Mouse (Mus musculus) lung, postnatal 0 days (tissue): Measurements from ENCODE around the gene Ccdc136. TPM values are rescaled to one million over a fixed set of nuclear protein-coding genes. Genes with fewer than 3 reads are reported as not detected.
"Not testable (repeated sequence)": the region's sequence is repeated elsewhere in the genome, so short reads cannot be mapped to it uniquely, and the experiment has no call there.

Source experiments
- ATAC-seq: fragments of 200-750 bp; cut with Nextera tagmentation; 2 replicates; pipeline ENCODE4 v1.8.0; 2017; ENCODE audit warnings: moderate library complexity
- DNase-seq: peaks from one replicate; pipeline ENCODE4 v3.0.0-alpha.2; 2016; ENCODE audit warnings: low spot score
- H3K27ac ChIP-seq: fragments of 300-500 bp; sonication (generic); 2 replicates; pipeline ENCODE4 v1.5.1; 2014; ENCODE audit warnings: antibody characterized with exemption, mild to moderate bottlenecking, low read length, mixed read lengths
- H3K27me3 ChIP-seq: fragments of 300-500 bp; sonication (generic); replicated peaks from 2 replicates; pipeline ENCODE4 v1.6.1; 2014; ENCODE audit warnings: low read length, mixed read lengths; ENCODE audit not compliant: insufficient read depth
- H3K36me3 ChIP-seq: fragments of 300-500 bp; sonication (generic); 2 replicates; pipeline ENCODE4 v1.6.1; 2014; ENCODE audit warnings: low read length, mixed read lengths; ENCODE audit not compliant: insufficient read depth
- H3K4me1 ChIP-seq: fragments of 300-500 bp; sonication (generic); 2 replicates; pipeline ENCODE4 v1.6.1; 2014; ENCODE audit warnings: antibody characterized with exemption, low read depth, low read length, mixed read lengths; ENCODE audit not compliant: insufficient read depth
- H3K4me2 ChIP-seq: fragments of 300-500 bp; sonication (generic); replicated peaks from 2 replicates; pipeline ENCODE4 v1.6.1; 2014; ENCODE audit warnings: low read depth, mild to moderate bottlenecking, low read length, moderate library complexity, mixed read lengths
- H3K4me3 ChIP-seq: fragments of 300-500 bp; sonication (generic); 2 replicates; pipeline ENCODE4 v1.5.1; 2014; ENCODE audit warnings: low read depth, low read length
- H3K9ac ChIP-seq: fragments of 300-500 bp; sonication (generic); replicated peaks from 2 replicates; pipeline ENCODE4 v1.6.1; 2014; ENCODE audit warnings: low read depth, mild to moderate bottlenecking
- H3K9me3 ChIP-seq: fragments of 300-500 bp; sonication (generic); 2 replicates; pipeline ENCODE4 v1.6.1; 2016; ENCODE audit warnings: low read length, mixed read lengths
- CTCF ChIP-seq: IDR thresholded peaks from 2 replicates; pipeline ENCODE4 v1.5.1; 2016; ENCODE audit warnings: antibody characterized with exemption, mild to moderate bottlenecking
- EP300 ChIP-seq: IDR thresholded peaks from 2 replicates; pipeline ENCODE4 v1.6.1; 2016; ENCODE audit warnings: antibody characterized with exemption, mild to moderate bottlenecking, control low read depth
- WGBS: fragments of 180-500 bp; shearing (Covaris S2); extraction: QIAGEN DNeasy Blood & Tissue Kit; methylation state at CpG from one replicate; pipeline ENCODE4 v1.1.7; 2014; 5-methylcytosine and 5-hydroxymethylcytosine counted together
- polyA plus RNA-seq: library from polyadenylated mRNA; unstranded; fragments of >200 nt; fragmentation: Nextera tagmentation; extraction: Ambion mirVana; gene quantifications from 2 replicates; pipeline ENCODE4 v1.2.1, GENCODE M21; 2015

Ccdc136 gene
- polyA plus RNA-seq, 1 experiment from 2014 or later, result 3.0 TPM

GRCm38 (mm10) chr6:29389425-29389824, 6.7 kb upstream of the Ccdc136 start:
- no peak overlapping the region for H3K4me2 ChIP-seq
- no peak overlapping the region for H3K27ac ChIP-seq
- no peak for ATAC-seq
- WGBS, result 43% methylated on average over 9 of the region's 9 CpGs
- DNase-seq, result no peak
- peaks cover 3% of the 10 kb centered on the region; the same call in 1 of the 2 replicates for H3K4me1 ChIP-seq
- H3K27me3 ChIP-seq, result peaks cover 6% of the 10 kb centered on the region
- H3K4me3 ChIP-seq, result no peak overlapping the region
- no peak for TF ChIP-seq CTCF
- TF ChIP-seq EP300, result no peak
- no peak overlapping the region for H3K9ac ChIP-seq
- H3K9me3 ChIP-seq, result no peaks in the 10 kb centered on the region
- no peaks in the 10 kb centered on the region for H3K36me3 ChIP-seq

GRCm38 (mm10) chr6:29390500-29390899, 5.6 kb upstream of the Ccdc136 start:
- H3K9me3 ChIP-seq, DNase-seq, H3K4me1 ChIP-seq, H3K9ac ChIP-seq, H3K4me2 ChIP-seq, ATAC-seq, H3K27ac ChIP-seq, H3K36me3 ChIP-seq, H3K4me3 ChIP-seq: not testable (repeated sequence)
- H3K27me3 ChIP-seq, result peaks cover 11% of the 10 kb centered on the region
- 70% methylated on average over 1 of the region's 1 CpGs for WGBS

- H3K27me3 ChIP-seq, result peaks cover 16% of the 10 kb centered on the region
- DNase-seq, H3K9ac ChIP-seq, H3K9me3 ChIP-seq, H3K4me3 ChIP-seq, H3K27ac ChIP-seq, ATAC-seq, H3K36me3 ChIP-seq, H3K4me1 ChIP-seq, H3K4me2 ChIP-seq: not testable (repeated sequence)
- 62% methylated on average over 8 of the region's 8 CpGs for WGBS
These were observed 4.9 kb upstream of the Ccdc136 start for GRCm38 (mm10) chr6:29391241-29391640.

GRCm38 (mm10) chr6:29391802-29392201, 4.3 kb upstream of the Ccdc136 start:
- no peak overlapping the region for H3K4me2 ChIP-seq
- 63% methylated on average over 4 of the region's 4 CpGs for WGBS
- no peaks in the 10 kb centered on the region for H3K9me3 ChIP-seq
- no peak for DNase-seq
- ATAC-seq, result no peak
- H3K9ac ChIP-seq, result no peak overlapping the region
- no peaks in the 10 kb centered on the region for H3K36me3 ChIP-seq
- no peak overlapping the region for H3K27ac ChIP-seq
- H3K4me1 ChIP-seq, result peaks cover 4% of the 10 kb centered on the region; the same call in 1 of the 2 replicates
- peaks cover 16% of the 10 kb centered on the region for H3K27me3 ChIP-seq
- no peak overlapping the region for H3K4me3 ChIP-seq
- TF ChIP-seq EP300 (no peak), CTCF (peak; percentile 41)

- H3K4me3 ChIP-seq, result no peak overlapping the region
- H3K4me2 ChIP-seq, result no peak overlapping the region
- DNase-seq, result no peak
- TF ChIP-seq EP300 (no peak), CTCF (no peak)
- no peak overlapping the region for H3K9ac ChIP-seq
- H3K36me3 ChIP-seq, result no peaks in the 10 kb centered on the region
- no peak for ATAC-seq
- H3K4me1 ChIP-seq, result peaks cover 2% of the 10 kb centered on the region; the same call in 1 of the 2 replicates
- 68% methylated on average over 1 of the region's 1 CpGs for WGBS
- no peaks in the 10 kb centered on the region for H3K9me3 ChIP-seq
- H3K27ac ChIP-seq, result no peak overlapping the region
- peaks cover 16% of the 10 kb centered on the region for H3K27me3 ChIP-seq
These were observed 1.8 kb upstream of the Ccdc136 start for GRCm38 (mm10) chr6:29394286-29394685.

GRCm38 (mm10) chr6:29396714-29397540, 818 bp downstream of the Ccdc136 start:
- Histone ChIP-seq H3K27me3 (peaks cover 16% of the 10 kb centered on the region), H3K4me1 (peaks cover 2% of the 10 kb centered on the region; the same call in 1 of the 2 replicates), H3K4me3 (peak overlapping the region; percentile 46), H3K36me3 (no peaks in the 10 kb centered on the region), H3K27ac (no peak overlapping the region), H3K9ac (no peak overlapping the region), H3K4me2 (peak overlapping the region; percentile 90), H3K9me3 (no peaks in the 10 kb centered on the region)
- DNase-seq (no peak), ATAC-seq (peak; percentile 68)
- WGBS, result 9% methylated on average over 20 of the region's 24 CpGs
- TF ChIP-seq CTCF (no peak), EP300 (no peak)
